Mouse (Mus musculus) A20 (cell line): ENCODE data around the gene Mrps18b.
"Not testable (repeated sequence)": the region's sequence is repeated elsewhere in the genome, so short reads cannot be mapped to it uniquely, and the experiment has no call there.

Experiments used
- DNase-seq: peaks from one replicate; pipeline ENCODE4 v3.0.0-alpha.2; 2011; ENCODE audit warnings: low read depth, low spot score

Mrps18b gene

DNA sequence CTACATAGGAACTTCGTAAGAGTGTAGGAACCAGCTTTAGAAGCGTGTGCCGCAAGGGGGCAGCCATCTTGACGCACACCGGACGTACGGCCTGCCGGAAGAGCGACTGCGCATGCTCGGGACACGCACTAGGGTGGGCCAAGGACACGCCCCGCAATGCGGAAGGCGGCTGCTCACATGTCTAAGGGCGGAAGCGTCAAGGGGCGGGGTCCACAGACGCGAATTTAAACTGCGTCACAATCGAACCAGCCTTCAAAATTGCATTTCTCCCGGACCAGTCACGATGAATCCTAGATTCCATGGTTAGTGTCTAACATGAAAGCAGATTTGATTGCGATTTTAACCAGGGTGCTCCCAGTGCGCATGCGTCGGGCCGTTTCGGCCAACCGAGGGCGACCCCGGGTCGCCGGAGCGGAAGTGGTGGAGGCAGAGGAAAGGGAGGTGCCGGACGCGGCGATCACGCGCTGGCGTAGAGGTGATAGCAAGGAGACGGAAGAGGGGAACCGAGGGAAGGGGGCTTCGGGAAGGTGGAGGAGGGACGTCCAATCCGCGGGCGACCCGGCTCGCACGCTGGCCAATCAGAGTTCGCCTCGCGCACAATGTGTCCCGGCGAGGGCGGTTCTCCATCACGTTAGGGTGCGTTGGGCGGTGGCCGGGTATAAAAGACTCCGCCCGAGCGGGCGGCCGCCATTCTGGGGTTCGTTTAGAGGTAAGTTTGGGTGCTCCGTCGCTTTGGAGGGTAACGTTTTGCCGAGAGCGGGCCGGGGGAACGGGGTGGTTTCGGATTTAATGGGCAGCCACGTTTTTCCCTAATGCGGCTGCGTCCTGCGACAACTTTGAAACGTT lies at the start of gene Mrps18b, which contains the start of gene Ppp1r10:
Gene Mrps18b (minus strand): TSS at position 93 of the 846 bp plus-strand sequence.
Gene Ppp1r10 (plus strand): TSS at position 138 of the 846 bp plus-strand sequence.
- peak; percentile 100 for DNase-seq

DNA sequence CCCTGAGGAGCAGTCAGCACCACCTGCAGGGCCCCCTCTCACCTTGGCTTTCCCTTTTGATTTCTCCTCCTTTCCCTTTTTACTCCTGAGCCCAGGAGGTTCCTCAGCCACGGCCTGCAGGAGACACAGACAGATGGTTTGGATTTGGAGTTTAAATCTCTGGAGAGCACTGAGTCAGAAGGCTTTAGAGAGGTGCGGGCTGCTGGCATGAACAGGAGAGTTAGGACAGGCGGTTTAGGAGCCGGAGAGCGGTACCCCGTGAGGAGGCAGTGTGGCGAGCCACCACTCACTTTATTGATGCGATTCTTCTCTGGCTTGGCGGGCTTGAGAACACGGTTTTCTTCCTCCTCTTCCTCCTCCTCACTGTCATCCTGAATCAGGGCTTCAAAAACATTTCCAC lies 47.1 kb upstream of the Mrps18b start:
- DNase-seq, result no peak

DNA sequence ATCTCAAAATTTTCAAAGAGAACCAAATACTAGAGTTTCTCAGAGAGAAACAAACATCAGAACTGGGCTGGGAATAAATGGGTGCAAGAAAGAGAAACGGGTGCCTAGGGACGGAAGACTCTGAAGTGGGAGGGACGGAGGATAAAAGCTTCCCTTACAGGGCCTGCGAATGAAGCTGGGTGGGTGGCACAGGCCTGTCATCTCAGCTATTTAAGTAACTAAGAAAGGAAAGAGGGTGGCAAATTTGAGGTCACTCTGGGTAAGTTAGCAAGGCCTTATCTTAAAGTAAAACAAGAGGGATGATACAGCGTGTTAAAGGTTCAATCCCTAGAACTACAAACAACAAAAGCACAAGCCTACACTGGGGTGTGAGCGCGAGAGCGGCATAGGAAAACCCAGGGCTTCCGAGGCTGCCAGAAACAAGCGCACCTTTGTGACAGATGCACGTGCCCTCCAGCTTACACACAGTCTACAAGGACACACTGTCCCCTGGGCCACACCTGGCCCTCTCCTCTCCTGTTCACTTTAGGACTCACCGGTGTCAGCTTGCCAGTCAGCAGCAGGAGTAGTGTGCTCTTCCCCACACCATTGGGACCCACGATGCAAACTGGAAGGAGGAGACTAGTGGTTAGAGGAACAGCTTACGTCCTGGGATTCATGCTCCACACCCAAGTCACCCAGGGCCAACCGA lies 42.5 kb upstream of the Mrps18b start:
- no peak for DNase-seq

DNA sequence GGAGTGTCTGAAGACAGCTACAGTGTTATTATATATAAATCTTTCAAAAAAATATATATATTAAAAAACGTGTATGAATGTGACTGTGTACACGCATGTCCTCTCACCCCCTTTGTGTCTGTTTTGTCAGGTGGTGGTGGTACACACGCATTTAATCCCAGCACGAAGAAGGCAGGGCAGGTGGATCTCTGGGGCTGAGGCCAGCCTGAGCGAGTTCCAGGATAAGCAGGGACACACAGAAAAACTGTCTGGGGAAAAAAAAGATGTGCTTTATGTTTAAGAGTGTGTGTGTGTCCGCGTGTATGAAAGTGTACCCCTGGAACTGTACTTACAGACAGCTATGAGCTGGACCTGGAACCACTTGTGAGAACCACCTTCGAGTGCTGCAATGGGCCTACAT lies 38.5 kb upstream of the Mrps18b start:
- no peak for DNase-seq

DNA sequence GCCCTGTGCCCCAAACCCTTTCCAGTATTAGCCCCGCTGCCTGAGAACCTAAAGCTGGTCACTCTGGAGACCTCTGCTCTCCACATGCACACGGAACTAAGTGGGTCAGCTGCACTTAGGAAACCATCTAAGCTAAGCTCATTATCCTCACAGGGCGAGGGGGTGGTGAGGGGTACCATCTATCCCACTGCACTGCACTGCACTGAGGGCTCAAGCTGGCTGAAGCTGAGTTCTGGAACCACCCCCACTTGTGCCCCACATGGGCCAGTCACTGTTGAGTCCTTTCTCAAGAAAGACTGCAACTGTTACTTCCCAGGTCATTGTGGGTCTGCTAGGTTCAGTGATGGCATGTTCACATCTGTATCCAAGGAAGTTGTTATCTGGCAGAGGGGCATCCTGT lies 36.4 kb upstream of the Mrps18b start:
- DNase-seq, result not testable (repeated sequence)

DNA sequence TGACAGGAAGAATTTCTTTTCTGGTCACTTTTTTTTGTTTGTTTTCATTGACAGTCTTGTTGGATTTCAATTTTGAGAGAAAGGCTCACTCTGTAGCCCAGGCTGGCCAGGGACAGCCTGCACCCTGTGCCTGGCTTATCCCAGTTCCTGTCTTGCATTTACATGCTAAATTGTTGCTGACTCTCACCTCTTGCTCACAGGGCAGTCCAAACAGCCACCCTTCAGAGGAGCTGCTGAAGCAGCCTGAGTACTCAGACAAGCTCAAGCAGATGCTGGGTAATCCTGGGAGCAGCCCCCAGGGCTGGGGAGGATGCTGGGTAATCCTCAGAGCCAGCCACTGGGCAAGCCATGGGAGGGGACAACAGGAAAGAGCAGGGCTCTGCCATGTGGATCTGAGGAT lies 34.8 kb upstream of the Mrps18b start:
- not testable (repeated sequence) for DNase-seq

DNA sequence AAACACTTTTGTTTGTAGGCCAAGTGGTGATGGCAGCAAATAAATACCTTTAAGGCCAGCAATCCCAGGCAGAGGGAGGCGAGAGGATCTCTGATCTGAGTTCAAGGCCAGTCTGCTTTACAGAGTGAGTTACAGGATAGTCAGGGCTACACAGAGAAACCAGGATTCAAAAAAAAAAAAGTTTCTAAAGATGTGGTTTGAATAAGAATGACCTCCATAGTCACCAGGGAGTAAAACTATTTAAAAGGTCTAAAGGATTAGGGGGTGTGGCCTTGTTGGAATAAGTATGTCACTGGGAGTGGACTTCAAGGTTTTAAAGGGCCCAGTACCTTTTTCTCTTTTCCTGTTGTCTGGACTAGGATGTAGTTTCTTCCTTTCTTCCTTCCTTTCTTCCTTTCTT lies 23.8 kb upstream of the Mrps18b start:
- DNase-seq, result no peak

DNA sequence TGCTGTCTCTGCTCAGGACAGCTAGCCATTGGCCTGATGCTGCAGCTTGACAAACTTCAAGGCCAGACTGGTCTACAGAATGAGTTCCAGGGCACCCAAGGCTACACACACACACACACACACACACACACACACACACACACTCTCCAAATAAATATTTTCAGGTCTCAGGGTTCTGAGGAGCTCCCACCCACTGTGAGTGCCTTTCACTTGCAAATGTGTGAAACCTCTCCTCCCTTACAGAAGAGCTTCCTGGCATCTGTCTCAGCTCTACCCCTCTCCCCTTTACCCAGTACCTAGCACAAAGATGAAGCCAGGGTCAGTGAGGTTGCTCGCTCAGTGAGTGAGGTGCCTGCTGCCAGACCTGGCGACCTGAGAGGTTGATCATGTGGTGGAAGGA lies 22.9 kb upstream of the Mrps18b start:
- no peak for DNase-seq

DNA sequence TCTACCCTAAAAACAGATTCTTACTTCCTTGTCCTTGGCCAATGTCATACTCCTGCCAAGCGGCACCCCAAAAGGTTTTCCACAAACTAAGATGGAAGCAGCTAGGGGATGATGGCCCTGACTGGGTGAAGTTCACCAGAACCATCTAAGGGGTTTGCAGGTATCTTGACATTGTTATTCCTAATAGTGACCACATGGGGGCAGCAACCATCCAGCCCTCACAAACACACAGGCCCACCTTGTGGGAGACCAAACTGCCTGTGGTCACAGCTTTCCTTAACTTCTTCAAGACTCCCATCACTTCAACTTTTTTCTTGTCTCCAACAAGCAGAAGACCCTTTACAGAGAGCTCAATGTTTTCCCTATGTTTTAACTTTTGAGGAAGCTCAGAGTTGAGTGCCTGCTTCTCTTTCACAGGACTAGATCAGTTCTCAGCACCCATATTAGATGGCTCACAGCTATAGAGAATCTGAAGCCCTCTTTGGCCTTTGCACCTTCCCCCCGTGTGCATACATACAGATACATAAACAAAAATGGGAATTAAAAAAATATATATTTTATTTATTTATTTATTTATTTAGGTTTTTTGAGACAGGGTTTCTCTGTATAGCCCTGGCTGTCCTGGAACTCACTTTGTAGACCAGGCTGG lies 21.6 kb upstream of the Mrps18b start:
- peak; percentile 79 for DNase-seq

DNA sequence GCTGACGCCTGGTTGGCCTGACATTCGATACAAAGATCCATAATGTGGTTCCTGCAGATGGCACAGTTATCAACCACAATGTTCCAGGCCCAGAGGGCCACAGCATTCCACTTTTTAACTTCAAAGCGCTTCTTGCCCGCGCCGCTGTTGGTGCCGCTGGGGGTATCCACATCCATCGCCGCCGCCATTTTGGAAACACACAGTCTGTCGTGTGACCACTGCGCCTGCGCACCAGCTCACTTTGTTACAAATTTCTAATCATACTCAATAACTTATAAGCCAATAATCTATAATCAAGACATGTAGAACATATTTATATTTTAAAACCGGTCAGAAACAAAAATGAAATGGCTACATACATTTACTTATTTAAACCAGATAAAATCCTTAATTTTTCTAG lies 19.6 kb upstream of the Mrps18b start:
- not testable (repeated sequence) for DNase-seq

DNA sequence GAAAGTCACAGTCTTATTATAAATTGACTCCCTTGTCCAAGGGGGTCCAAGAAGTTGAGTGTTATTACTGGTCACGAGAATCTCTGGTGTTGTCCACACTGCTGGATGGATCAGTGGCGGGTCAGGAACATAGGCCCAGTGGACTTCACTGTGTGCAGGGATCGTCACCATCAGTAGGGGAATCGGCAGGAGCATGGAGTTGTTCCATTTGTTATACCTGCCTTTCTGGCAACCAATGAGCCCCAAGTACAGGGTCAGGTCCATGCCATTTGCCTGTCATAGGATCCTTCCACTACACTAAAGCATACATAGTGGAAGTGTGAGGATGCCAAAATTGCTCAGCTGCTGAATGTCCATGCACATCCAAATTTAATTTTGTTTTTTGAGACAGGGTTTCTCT lies 16.4 kb upstream of the Mrps18b start:
- no peak for DNase-seq

DNA sequence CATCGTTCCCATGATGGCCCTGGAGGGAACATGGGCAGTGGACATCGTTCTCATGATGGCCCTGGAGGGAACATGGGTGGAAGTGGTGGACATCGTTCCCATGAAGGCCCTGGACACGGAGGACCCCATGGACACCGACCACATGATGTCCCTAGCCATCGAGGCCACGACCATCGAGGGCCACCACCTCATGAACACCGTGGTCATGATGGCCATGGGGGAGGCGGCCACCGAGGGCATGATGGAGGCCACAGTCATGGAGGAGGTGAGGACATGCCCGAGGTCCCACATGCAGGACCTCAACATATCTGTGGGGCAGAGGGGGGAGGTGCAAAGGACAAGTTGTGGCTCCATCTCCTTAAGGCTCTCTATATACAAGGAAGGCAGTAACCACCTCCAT lies 14.4 kb upstream of the Mrps18b start:
- DNase-seq, result no peak

DNA sequence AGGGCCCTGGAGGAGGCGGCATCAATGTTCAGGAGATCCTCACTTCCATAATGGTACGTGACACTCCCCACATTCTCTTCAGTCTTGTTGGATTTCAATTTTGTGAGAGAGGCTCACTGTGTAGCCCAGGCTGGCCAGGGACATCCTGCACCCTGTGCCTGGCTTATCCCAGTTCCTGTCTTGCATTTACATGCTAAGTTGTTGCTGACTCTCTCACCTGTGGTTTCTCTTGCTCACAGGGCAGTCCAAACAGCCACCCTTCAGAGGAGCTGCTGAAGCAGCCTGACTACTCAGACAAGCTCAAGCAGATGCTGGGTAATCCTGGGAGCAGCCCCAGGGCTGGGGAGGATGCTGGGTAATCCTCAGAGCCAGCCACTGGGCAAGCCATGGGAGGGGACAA lies 13.3 kb upstream of the Mrps18b start:
- no peak for DNase-seq

DNA sequence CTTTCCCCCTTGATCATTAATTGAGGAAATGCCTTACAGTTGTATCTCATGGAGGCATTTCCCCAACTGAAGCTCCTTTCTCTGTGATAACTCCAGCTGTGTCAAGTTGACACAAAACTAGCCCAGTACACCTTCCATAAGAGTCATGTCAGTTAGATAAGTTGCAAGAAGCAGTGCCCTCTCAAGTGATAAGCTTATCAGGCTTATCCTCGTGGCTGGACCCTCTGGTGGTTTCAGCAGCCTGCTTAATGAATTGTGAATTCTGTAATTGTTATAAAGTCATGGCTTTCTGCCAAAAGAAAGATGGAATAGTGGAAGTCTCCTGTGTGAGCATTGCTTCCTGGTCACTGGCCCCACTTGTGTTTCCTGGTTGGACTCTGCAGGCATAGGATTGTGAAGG lies 11.3 kb upstream of the Mrps18b start:
- no peak for DNase-seq

DNA sequence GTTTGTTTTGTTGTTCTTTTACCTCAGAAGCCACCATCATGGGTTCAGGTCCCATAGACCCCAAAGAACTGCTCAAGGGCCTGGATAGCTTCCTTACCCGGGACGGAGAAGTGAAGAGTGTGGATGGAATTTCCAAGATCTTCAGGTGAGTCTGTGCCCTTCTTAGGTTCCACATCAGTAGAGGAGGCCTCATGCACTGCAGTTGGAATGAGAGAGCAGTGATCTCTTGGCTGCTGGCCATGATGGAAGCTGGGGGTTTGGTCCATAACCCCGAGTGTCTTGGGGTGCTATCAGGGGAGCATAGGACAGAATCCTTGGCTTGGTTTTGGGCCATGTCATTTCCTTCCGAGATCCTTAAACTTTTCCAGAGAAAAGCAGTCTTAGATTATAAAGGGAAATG lies 7.1 kb upstream of the Mrps18b start:
- DNase-seq, result no peak

DNA sequence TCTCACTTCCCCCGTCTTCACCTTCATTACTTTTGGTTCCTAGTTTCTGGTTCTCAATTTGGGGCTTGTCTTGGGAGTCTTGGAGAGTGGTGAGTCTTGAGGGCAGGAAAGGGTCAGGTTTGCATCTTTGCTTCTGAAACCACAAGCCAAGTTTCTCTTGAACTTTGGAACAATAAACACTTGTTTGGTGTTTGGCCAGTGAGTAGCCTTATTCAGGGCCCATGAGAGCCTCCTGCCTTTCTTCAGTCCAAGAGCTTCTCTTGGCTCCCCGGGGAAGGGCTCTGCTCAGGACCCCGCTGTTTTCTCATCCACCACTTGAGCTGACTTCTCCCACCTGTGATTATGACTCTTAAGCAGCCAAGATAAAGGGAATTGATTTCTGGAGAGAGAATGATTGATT lies 6.4 kb upstream of the Mrps18b start:
- no peak for DNase-seq

DNA sequence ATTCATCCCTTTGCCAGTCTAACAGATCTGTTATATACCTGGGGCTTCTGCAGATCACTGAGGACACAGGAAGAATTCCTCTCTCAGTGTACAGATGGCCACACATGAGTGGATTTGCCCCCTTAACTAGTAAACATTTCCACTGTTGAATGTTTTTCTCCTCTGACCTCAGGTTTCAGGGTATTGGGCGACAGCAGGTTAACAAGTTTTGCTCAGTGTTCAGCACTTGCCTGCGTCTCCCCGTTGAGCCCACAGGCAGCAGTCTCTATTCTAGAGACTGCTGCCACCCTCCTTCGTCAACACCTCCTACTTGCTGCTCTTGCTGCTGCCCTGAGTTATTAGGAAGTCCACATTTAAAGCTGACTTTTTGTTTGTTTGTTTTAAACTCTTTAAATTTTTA lies 5.5 kb upstream of the Mrps18b start:
- DNase-seq, result no peak

DNA sequence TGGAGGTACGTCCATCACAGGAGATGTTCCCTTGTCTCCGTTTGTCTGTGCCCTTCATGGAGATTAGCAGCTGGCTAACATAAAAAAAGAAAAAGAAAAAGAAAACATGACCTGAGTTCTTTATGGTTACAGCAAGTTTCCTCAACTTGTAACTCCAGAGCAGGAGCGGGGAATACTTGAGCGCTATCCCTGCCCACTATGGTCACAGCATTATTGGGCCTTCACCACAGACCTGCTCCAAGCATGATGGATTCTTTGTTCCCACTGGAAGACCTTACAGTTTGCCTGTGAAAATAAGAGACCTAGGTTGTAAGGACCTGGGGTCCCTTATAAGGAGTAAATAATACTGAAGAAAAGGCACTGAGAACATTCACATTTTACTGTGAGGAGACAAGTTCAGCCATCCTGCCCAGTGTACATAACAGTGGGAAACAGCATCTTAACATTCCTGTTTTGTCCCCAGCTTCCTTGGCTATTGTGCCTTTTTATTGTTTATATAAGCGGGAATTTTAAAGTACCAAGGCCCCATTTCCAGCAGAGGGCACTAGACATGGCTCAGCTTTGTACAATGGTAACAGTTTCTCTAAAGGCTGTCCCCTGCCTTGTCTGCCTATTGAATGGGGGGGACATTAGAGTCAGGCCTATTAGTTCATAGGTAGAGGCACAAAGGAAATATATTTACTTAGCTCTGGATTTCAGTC lies 4.8 kb upstream of the Mrps18b start:
- DNase-seq, result peak; percentile 53

DNA sequence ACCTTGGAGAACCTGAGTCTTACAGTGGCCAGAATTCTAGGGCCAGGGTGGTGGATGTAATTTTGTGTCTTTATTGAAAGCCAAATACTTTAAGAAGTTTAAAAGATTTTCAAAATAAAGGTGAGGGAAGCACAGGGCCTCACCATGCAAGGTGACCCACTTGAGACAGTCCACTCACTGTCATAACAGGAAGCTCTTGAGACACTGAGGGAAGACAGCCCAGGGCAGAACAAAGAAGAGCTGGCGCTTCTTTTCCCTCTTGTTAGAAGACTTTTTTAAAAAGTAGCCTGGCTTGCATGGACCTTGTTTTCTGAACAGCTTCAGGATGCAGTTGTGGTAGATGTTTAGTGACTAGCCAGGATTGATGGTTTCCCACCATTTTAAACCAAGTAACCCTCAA lies 4.2 kb upstream of the Mrps18b start:
- DNase-seq, result no peak

DNA sequence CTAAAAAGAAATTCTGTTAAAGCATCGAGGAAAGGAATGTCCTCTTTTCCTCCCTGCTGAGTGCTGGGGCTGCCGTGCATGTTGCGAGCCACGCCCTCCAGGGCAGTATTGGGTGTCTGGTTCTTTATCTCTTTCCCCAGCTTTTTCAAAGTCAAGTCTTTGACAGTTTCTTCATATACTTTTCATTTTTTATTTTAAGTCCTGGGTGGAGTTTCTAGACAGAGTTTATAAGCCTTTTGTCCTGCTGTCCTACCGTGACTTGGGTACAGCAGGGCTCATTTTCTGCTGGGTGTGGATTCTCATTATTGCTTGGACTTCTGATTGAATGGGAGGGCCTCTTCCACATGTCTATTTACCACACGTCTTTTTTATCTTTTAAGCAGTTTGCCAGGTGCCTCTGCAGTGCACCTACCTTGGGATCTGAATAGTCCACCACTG lies 3.7 kb upstream of the Mrps18b start:
- no peak for DNase-seq

DNA sequence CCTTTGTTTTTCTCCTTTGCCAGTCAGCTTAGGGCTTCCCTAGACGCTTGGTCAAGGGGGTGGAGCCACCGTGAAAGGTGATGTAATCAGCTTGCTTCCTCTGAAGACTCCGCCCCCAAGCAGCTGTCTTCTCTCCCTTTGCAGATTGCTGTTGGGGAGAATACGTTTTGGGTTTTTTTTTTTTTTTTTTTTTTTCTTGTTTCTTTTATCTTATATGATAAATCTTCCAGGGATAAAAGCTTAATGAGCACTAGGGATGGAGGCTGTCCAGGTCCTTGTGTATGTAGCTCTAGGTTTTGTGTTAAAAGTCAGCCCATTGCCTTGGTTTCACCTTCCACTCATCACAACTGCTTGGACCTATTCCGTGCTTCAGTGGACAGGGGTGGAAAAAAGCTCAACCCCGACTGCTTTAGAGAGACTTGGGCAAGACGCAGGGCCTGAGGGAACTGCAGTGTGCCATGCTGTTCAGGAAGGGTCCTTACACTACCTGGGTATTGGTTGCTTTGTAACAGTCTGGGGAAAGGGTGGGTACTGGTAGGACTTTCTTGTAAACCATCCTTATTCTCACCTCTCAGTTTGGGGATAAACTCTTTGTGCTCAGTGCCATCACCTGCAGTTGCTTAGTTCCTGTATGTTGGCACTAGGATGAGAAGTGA lies 3.0 kb upstream of the Mrps18b start:
- peak; percentile 96 for DNase-seq
